Mouse (Mus musculus): ENCODE measurements around the gene Tmem136. TPM values are rescaled to one million over a fixed set of nuclear protein-coding genes. Genes with fewer than 3 reads are reported as not detected.

Tmem136 gene
- total RNA-seq, 2 experiments from 2014 or later = 2.3 to 3.0 TPM

DNA sequence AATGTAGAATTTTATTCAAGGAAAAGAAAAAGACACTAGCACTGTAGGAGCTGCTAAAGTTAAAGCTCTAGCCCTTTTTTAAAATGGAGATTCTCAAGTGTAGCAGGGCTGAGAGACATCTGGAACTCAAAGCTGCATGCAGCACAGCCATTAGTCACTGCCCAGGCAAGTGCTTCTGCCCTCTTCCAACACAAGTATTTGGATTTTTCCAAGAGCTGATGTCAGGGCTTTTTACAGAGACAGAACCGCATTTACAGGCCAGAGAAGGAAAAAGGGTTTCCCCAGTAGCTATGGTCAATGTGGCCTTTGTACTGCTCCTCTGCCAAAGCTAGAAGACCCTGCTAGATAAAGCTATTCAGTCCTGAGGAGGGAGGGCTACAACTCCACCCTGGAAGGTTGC lies 54.8 kb downstream of the Tmem136 start:
- H3K4me3 ChIP-seq = no peak overlapping the region
- H3K27ac ChIP-seq = peak overlapping the region; percentile 41
- DNase-seq = peak; percentile 23
- intact Hi-C loops (cut with DNase I) = no loop called here
- no peak for TF ChIP-seq CTCF (IDR thresholded peaks at IDR 0.05)

Other genes starting within 250 kb of the Tmem136 start
- gene Grik4, start 172.1 kb downstream of the Tmem136 start, total RNA-seq (2021) = under 1 TPM in 1 of 2 experiments, not detected in 1; 0.22 TPM
- gene Arhgef12, start 9.3 kb downstream of the Tmem136 start, total RNA-seq (2021) = 10 to 100 TPM; 41.9 to 61.9 TPM
- under 1 TPM; 0.11 to 0.15 TPM for gene Pou2f3, start 93.8 kb upstream of the Tmem136 start, total RNA-seq (2021)
- 1 to 10 TPM; 2.9 to 8.9 TPM for gene Oaf, start 123.3 kb upstream of the Tmem136 start, total RNA-seq (2021)
- gene Trim29, start 194.3 kb upstream of the Tmem136 start, total RNA-seq (2021) = not detected

Measured in gastrocnemius, adult 2 months (tissue).